Mouse (Mus musculus) retina, adult 2 months (tissue): ENCODE results near the gene Kank4.
"Not testable (repeated sequence)": the region's sequence is repeated elsewhere in the genome, so short reads cannot be mapped to it uniquely, and the experiment has no call there.

Experiments used
- DNase-seq: peaks from one replicate; pipeline ENCODE4 v3.0.0-alpha.2; 2012; ENCODE audit warnings: low read depth, low spot score

The Kank4 gene

DNA sequence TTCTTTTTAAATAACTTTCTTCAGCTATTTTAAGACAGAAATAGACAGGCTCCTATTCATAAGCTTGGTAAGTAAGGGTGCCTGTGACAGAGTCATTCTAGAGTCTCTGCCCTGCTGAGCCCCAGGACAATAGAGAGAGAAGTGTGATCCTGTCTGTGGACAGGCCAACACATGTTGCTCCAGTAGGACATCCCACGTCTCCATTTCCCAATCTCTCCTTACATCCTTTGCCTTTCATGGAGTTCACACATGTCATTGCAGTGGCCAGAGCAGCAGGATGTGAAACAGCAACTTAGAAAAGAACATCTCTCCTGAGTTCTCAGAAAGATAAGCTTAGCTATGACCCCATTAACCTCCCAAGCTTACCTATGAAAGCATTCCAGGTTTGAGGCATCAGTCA is 14.4 kb upstream of the Kank4 start:
- DNase-seq: no peak

GRCm38 (mm10) chr4:98826701-98827100 is 9.4 kb upstream of the Kank4 start:
- no peak for DNase-seq

DNA sequence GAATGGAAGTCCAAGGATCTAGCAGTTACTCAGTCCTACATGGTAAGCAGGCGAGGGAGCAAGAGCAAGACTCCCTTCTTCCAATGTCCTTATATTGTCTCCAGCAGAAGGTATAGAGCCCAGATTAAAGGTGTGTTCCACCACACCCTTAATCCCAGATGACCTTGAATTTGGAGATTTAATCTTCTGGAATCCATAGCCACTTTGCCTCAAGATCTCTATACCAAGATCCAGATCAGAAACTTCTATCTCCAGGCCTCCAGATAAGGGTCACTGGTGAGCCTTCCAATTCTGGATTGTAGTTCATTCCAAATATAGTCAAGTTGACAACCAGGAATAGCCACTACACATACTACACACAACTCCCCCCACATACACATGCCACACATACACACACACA is 6.4 kb upstream of the Kank4 start, which contains the start of gene I0C0044D17Rik:
I0C0044D17Rik (minus strand) TSS at position 101 of the 400 bp plus-strand sequence.
- DNase-seq: not testable (repeated sequence)

- DNase-seq: no peak
Observed at GRCm38 (mm10) chr4:98823047-98823446, 5.7 kb upstream of the Kank4 start.

DNA sequence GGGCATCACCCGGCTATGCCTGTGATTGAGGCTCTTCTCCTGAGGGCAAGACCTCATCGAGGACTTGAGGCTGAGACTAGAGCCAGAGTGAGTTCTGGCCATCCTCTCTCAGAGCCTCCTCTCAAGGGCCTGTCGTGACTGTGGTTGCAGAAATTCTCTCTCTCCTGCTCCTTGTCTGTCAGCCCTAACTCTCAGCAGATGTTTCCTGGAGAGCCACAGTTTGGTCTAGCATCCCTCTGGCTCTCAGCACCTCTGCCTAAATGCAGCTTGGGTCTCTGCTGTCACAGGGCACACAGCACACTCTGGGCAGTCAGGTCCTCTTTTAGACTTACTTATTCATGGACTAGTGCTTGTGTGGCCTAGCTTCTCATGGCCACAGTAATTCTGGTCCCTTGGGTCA is 5.1 kb upstream of the Kank4 start:
- DNase-seq: no peak

DNA sequence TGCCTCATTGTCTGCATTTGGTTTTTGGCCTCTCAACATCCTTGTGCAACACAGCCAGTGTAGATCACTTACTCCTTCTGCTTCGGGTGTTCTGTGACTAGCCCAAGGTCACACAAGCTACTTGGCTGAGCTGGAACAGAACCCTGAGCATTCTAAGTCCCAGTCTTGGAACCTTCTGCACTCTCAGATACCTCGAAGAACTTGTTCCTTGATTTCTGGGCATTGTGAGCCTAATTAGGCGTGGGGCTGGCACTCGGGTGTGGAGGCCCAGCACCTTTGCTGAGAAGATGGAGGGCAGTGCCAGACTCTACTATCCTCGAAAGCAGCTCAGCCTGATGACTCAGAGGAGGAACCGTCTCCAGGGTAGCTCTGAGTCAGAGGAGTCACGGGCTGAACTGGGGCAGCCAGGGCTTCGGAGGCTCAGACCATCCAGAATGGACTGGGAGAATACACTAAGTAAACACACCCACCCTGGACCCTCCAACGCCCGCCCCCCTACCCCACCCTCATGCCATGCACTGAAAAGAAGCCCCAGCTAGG is 1.9 kb upstream of the Kank4 start:
- DNase-seq: no peak

- DNase-seq: no peak
Observed at GRCm38 (mm10) chr4:98816807-98817183, 542 bp downstream of the Kank4 start.

- DNase-seq: no peak
Observed at GRCm38 (mm10) chr4:98806306-98806705, 11.0 kb downstream of the Kank4 start.

DNA sequence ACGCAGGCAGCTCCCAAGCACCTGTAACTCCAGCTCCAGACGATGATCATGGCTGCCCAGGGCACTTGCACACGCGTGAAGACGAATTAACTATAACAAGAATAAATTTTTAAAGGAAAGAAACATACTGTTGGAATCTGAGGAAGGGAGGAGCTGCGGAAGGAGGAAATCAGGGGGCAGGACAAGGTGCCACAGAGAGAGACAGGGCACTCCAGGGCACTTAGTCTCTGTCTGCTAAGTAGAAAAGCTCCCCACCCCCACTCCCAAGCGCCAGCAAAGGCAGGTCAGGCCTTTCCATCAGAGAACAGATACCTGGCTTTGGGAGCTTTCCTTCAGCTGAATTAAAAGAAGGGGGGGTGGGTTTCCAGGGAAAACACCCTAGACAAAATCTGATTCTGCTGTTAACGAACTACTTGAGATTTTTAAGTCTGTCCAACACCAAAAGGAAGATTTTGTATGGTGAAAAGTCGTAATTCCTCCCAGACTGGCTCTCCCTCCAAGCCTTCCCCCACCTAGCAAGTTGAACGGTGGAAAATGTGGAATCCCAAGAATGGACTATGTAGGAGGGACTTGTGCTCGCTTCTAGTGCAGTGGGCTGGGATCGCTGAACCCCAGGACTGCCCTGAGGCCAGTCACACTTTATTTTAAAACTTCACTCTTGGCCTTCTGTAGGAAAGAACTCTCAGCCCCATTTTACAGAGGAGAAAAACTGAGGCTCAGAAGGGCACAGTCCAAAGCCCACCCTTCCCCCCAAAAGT is 11.9 kb downstream of the Kank4 start:
- no peak for DNase-seq

DNA sequence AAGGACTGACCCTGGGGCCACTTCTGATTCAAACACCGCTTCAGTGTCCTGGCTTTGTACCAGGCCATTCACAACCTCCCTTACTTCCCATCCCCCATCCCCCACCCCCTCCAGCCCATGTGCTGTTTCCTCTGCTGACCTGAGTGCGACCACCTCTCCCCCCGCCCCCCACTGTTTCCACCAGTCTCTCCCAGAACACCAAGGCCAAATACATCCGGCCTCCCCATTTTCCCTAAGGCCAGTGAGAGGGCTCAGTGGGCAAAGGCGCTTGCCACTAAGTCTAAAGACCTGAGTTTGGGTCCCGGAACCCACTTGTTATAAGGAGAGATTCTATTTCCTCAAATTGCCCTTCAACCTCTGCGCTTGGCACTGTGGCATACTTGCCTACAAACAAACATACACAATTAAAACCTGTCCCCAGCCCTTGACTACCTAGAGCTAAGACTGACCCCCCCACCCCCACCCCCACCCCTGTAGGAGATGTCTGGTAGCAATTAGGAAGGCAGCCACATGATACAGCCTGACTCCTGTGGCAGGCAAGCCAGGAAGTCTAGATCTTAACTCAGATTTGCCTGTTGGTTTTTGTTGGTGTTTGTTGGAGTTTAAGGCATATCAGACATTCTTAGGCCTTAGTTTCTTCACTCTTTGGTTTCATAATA is 12.7 kb downstream of the Kank4 start:
- no peak for DNase-seq

- no peak for DNase-seq
Observed at GRCm38 (mm10) chr4:98801775-98802174, 15.6 kb downstream of the Kank4 start.

GRCm38 (mm10) chr4:98800824-98801223 is 16.5 kb downstream of the Kank4 start:
- DNase-seq: no peak

DNA sequence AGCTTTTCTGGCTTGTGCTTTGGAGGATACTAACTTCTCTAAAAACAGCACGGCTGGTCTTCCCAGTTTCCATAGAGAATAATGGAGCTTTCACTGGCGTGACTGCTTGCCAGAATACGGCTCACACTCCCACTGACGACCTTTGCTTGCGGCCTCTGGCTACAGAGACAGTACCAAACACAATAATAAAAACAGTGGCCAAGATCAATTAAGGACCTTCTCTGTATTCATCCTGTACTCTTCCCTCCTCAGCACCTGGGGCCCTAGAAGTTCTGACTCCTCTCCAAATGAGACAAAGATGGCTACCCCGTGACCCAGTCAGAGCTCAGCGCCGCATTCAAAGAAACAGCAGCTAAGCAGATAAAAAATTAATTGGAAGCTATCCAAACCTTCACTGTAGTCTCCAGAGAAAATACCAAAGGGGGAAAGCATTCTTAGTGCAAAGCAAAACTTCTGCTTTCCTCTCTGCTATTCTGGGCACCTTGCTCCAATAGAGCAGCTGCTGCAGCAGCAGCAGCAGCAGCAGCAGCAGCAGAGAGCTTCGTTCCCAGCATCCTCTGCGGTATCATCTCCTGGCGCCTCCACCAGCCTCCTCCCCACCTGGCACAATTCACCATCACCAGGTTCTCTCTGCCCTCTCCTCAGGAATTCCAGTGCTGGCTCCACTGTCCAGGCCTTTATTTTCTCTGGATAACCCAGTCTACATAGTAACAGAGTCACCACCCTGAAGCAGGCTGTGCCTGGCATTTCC is 20.6 kb downstream of the Kank4 start:
- no peak for DNase-seq

- DNase-seq: no peak
Observed at GRCm38 (mm10) chr4:98795241-98795640, 22.1 kb downstream of the Kank4 start.

GRCm38 (mm10) chr4:98793486-98793885 is 23.9 kb downstream of the Kank4 start:
- no peak for DNase-seq

GRCm38 (mm10) chr4:98790721-98791120 is 26.6 kb downstream of the Kank4 start:
- DNase-seq: no peak

- no peak for DNase-seq
Observed at GRCm38 (mm10) chr4:98789861-98790311, 27.5 kb downstream of the Kank4 start.

DNA sequence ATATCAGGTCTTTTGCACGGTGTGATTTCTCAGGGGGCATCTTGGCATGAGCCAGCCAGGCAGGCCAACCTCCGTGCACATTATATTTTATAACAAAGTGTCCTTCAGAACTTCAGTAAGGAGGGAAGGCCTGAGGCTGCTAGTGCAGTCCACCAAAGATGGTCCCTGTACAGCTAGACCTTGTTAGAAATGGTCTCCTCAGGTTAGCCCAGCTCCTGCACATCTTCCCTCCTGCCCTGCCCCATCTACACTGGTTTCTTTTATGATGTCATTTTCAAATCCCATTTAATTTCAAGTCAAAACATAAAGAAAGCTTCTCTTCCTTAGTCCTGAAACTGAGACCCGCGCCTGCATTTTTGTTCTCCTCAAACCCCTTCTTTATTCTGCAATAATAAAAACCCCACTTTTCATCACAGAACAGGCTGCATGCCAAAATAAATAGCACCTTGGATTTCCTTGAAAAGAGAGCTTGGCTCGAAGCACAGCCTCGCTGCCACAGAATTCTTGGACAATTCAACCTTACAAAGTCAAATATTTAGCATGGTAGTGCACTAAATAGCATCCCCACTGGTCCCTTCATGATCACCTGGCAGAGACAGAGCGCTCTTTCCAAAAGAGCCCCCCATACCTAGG is 28.1 kb downstream of the Kank4 start:
- DNase-seq: no peak

- DNase-seq: no peak
Observed at GRCm38 (mm10) chr4:98786281-98786680, 31.1 kb downstream of the Kank4 start.

- no peak for DNase-seq
Observed at GRCm38 (mm10) chr4:98785851-98786250, 31.5 kb downstream of the Kank4 start.

DNA sequence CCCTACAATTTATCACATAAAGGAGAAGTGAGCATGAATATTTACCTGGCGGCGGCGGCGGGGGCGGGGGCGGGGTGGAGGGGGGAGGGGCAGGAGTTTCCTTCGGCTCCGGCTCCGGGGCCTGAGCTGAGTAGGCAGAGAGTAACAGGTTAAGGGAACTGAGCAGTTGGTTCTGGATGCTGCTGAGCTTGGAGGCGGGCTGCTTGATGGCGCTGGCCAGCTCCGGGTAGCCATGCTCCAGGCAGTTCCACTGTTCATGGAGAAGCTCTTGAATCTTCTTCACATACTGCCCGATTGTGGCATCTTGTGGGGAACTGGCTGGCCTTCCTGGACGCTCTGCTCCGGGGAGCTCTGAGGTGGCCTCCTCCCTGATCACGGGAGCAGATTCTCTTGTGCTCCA is 39.1 kb downstream of the Kank4 start:
- no peak for DNase-seq

- no peak for DNase-seq
Observed at GRCm38 (mm10) chr4:98777464-98777863, 39.9 kb downstream of the Kank4 start.
